Mouse (Mus musculus): ENCODE results near the gene Slc7a14.

DNA sequence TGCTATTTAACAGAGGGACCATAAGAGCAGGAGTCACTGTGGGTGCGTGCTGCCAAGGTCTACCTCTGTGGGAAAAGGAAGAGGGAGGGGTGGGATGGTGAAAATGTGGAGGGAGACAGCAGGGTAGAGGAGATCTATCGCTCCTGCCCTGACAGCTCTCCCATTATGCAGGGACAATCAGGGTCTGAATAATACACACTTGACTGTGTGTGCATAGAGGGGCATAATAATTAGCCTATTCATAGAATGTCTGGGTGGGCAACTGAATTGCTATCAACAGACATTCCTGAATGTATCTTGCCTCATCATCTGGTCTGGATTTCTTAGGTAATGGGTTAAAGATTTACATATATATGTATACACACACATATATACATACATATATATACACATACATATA, 81.7 kb downstream of the Slc7a14 start:
- no peak for TF ChIP-seq GATA1 (IDR thresholded peaks at IDR 0.05; ENCODE audit: low read length)
- no peak for TF ChIP-seq TAL1 (IDR thresholded peaks at IDR 0.05; ENCODE audit: low read length)

Measured in erythroblast, embryonic 14.5 days (primary cell).